ENCODE assay signal across 23 mouse cellular contexts in the genomic region with DNA sequence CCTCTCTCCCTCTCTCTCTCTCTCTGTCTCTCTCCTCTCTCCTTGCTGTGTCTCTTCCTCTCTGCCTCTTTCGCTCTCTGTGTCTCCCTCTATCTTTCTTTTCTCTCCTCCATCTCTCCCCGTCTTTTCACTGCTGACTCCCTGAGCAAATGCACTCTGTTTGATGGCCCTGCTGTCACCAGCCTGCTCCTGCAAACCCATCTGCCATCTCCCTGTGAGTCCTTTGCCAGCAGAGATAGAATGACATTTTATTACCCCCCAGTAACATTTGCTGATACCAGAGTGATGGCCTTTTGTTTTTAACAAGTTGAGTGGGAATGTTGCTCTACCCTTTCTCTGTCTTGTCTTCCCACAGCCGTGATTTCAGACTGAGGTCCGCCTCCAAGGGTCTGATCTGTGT.
"Had no signal": no experiment of that assay in that cellular context is flagged by ENCODE, and none has a peak within 500 bp of the region (broad histone marks: within the 10 kb centered on the region; RNA-seq: fewer than 3 reads in every experiment).

No protein-coding gene starts in this region.

- H3K27ac ChIP-seq: limb, embryonic 10.5 days; limb, embryonic 13.5 days; liver, embryonic 12.5 days; liver, embryonic 15.5 days; lung, embryonic 15.5 days; midbrain, embryonic 10.5 days; midbrain, embryonic 13.5 days; neural tube, embryonic 13.5 days had no signal

- H3K4me1 ChIP-seq: limb, embryonic 10.5 days; limb, embryonic 13.5 days; liver, embryonic 12.5 days; liver, embryonic 15.5 days; lung, embryonic 15.5 days; megakaryocyte, embryonic 14.5 days; midbrain, embryonic 10.5 days; midbrain, embryonic 13.5 days had no signal

- H3K36me3 ChIP-seq: limb, embryonic 10.5 days; limb, embryonic 13.5 days; liver, embryonic 12.5 days; liver, embryonic 15.5 days; lung, embryonic 15.5 days; midbrain, embryonic 10.5 days; midbrain, embryonic 13.5 days; neural tube, embryonic 13.5 days had no signal

- H3K4me3 ChIP-seq: limb, embryonic 10.5 days; limb, embryonic 13.5 days; liver, embryonic 12.5 days; liver, embryonic 15.5 days; lung, embryonic 15.5 days; megakaryocyte, embryonic 14.5 days; midbrain, embryonic 10.5 days; midbrain, embryonic 13.5 days; myocyte; neural tube, embryonic 13.5 days had no signal

- H3K27me3 ChIP-seq: limb, embryonic 13.5 days; liver, embryonic 12.5 days; liver, embryonic 15.5 days; lung, embryonic 15.5 days; megakaryocyte, embryonic 14.5 days; midbrain, embryonic 13.5 days; neural tube, embryonic 13.5 days had no signal

- DNase-seq: kidney, adult 18-20 months; kidney, adult 9 months; kidney, postnatal 14 days; kidney, postnatal 4 days; liver; lung, adult 18-20 months; lung, postnatal 10 days; lung, postnatal 36 days; retina, postnatal 1 day; right cerebral cortex, postnatal 25 days; thymus, adult 18-20 months; thymus, postnatal 14 days; thymus, postnatal 4 days had no signal

- H3K9ac ChIP-seq: limb, embryonic 13.5 days; liver, embryonic 12.5 days; liver, embryonic 15.5 days; lung, embryonic 15.5 days; midbrain, embryonic 13.5 days; neural tube, embryonic 13.5 days had no signal
